Mouse (Mus musculus) E14TG2a.4 (cell line): Measurements from ENCODE around the gene Nedd8.

ENCODE experiments used
- CTCF ChIP-seq: conservative IDR thresholded peaks from 2 replicates; pipeline ENCODE4 v1.5.1; 2014; ENCODE audit warnings: low read length
- NANOG ChIP-seq: IDR thresholded peaks from 2 replicates; pipeline ENCODE4 v1.6.1; 2014; ENCODE audit warnings: borderline replicate concordance, low read length, mixed read lengths
- POU5F1 ChIP-seq: IDR thresholded peaks from 2 replicates; pipeline ENCODE4 v1.6.1; 2014; ENCODE audit warnings: low read length, borderline replicate concordance

- TF ChIP-seq CTCF, result no peak
- no peak for TF ChIP-seq POU5F1
- no peak for TF ChIP-seq NANOG
These were observed 20.4 kb downstream of the Nedd8 start for GRCm38 (mm10) chr14:55651528-55651927.
